Mouse (Mus musculus) left cerebral cortex, postnatal 36 days (tissue): ENCODE results near the gene Acer3. TPM values are rescaled to one million over a fixed set of nuclear protein-coding genes. Genes with fewer than 3 reads are reported as not detected.
A peak's percentile ranks its signal among the peaks of the same experiment; 100 is the strongest.
"Not testable (repeated sequence)": the region's sequence is repeated elsewhere in the genome, so short reads cannot be mapped to it uniquely, and the experiment has no call there.

Experiments used
- DNase-seq, 2 experiments: peaks; one replicate each; pipeline ENCODE4 v3.0.0; 2021 to 2022; ENCODE audit warnings: low spot score in 2 of 2, mixed read lengths in 1 of 2
- intact Hi-C: fragments of 180-260 bp; cut with DNase I; formaldehyde crosslinking; loops from one replicate; pipeline ENCODE4 v1.15.1; 2025
- total RNA-seq, 2 experiments: library from RNA; stranded (reverse); gene quantifications; 2 replicates each; pipeline ENCODE4 v1.2.3; 2021

The Acer3 gene
- total RNA-seq, 2 experiments from 2014 or later = 21.3 to 21.8 TPM

DNA sequence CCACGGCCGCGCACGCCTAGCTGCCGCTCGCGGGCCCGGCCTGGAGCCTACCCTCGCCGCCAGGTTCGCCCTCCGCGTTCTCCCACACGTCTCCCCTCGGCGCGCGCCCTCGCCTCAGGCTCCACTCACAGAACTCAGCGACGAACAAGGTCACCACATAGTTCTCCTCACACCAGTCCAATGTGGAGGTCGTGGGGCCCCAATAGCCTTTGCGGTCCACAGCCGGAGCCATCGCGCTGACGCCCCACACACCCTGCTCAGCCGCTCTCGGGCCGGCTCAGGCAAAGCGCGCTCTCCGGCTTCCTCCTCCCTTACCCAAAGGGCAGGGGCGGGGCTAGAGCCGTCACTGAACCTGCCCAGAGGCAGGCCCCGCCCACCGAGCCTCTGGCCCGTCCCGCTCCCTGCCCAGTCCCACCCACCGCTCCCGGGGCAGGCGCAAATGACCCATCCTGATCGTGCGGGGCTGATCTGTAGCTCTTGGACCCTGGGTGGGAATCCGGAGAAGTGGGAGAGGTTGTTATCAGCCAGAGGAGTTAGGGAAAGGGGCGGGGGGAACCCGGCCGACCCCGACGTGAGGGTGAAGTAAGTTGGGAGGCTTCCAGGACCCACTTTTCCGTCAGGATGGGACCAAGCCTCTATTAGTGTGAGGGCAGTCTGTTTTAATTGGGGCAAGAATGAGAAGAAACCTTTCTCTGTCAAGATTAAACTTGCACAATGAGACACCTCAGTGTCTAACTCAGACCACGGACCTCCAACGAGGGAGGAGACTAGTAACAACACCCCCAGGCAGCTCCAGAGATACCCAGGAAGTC lies 11.6 kb downstream of the Acer3 start:
- intact Hi-C loops = no loop called here
- DNase-seq = peak; percentile 90 to 91

GRCm38 (mm10) chr7:98308607-98309218 lies 12.3 kb downstream of the Acer3 start:
- no peak for DNase-seq
- intact Hi-C loops = no loop called here

GRCm38 (mm10) chr7:98307921-98308606 lies 12.9 kb downstream of the Acer3 start:
- intact Hi-C loops = no loop called here

DNA sequence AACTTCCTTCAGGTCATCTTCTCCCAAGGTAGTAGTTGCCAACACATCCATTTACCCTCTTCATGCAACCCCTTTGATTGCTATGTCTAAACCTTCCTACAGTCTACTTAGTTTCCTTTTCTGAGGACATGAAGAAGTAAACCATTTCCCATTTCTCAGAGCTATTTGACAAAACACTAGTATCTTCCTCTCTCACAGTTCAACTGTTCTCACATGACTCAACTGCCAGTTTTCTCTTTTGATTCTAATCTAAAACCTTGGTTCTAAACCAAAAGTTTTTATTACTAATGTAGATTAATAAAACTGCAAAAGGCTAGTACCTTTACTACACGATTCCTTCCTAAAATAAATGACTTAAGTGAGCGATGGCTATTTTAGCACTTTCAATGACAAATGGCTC lies 13.6 kb downstream of the Acer3 start:
- DNase-seq = no peak
- intact Hi-C loops = no loop called here

More at GRCm38 (mm10) chr7:98307921-98308606, 12.9 kb downstream of the Acer3 start:
- no peak for DNase-seq

DNA sequence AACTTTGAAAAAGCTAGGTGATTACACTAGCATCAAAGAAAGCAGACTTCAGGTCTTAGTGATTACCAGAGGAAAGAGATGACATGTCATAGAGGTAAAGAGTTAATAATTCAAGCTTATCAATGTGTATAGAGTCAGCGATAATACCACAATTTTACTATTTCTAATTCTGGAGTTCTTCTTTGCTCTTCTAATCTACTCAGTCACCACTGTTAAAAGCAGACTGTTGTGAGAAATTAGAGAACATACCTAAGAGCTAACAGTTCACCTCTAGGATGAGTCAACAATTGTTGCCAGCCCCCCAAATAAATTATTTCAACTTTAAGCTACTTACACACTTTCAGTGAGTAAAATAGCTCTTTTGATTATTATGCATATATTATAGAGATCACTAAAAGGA lies 28.1 kb downstream of the Acer3 start:
- DNase-seq = no peak
- intact Hi-C loops = no loop called here

DNA sequence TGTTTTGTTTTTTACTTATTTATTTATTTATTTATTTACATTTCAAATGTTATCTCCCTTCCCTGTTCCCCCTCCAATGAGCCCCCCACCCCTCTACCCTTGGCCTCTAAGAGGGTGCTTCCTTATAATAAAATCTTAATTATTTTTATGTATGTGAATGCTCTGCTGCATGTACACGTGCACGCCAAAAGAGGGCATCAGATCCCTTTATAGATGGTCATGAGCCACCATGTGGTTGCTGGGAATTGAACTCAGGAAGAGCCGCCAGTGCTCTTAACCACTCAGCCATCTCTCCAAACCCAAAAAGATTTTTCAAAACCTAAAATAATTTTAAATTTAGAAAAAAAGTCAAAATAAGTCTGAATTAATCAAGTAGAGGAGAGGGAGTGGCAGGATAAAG lies 31.4 kb downstream of the Acer3 start:
- intact Hi-C loops = loop anchor here (5.0 kb wide), 1 partner anchor 53 kb away; no protein-coding TSS in a partner anchor
- DNase-seq = no peak

- no peak for DNase-seq
- intact Hi-C loops = no loop called here
Observed at GRCm38 (mm10) chr7:98276263-98276662, 44.7 kb downstream of the Acer3 start.

DNA sequence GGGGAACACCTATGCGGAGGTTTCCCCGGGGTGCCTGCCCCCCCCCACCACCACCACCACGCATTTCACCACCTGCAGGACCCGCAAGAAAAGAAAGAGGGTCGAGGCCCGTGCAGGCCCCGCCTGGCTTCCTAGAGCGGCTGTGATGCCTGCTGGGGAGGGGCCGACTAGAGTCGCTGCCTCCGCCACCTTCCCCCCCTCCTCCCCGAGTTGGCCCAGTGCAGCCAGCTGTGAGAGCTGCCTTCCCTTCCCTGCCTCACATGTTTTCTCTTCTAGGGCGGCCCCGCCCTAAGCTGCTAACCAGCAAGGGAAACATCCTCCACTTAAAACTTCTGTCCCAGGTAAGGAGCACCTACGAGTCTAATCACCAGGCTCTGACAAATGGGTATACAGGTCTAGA lies 52.8 kb downstream of the Acer3 start:
- DNase-seq, intact Hi-C loops: not testable (repeated sequence)

GRCm38 (mm10) chr7:98252520-98252919 lies 68.5 kb downstream of the Acer3 start:
- DNase-seq = no peak
- intact Hi-C loops = no loop called here

DNA sequence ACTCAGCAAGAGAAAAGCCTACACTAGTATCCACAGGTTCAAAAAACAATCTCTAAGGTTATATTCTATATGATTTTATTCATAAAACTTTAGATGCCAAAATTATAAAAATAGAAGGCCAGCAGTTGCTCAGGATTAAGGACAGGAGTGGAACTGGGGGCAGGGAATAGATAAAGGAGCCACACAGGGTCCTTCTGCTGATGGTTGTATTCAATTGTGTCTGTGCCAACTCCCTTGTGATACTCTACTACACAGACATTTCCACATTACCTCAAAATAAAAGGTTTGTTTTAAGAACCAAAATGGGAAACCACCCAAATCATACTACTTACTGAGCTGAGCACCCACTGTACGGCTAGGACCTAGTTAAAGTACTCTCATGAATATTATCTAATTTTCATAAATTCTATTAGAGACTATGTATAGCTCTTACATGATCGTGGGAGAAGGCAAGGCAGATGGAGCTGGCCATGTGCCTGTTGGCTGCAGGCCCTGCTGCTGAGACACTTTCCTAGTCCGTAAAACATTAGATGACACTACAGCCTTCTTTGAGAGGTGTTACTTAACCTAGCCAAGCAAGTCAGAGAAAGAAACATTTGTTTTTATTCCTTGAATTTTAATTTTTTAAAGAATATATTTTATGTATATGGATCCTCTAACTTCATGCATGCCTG lies 84.2 kb downstream of the Acer3 start:
- intact Hi-C loops = no loop called here
- peak; percentile 22 to 33 for DNase-seq

- intact Hi-C loops = no loop called here
- DNase-seq = no peak
Observed at GRCm38 (mm10) chr7:98223796-98224195, 97.2 kb downstream of the Acer3 start.

DNA sequence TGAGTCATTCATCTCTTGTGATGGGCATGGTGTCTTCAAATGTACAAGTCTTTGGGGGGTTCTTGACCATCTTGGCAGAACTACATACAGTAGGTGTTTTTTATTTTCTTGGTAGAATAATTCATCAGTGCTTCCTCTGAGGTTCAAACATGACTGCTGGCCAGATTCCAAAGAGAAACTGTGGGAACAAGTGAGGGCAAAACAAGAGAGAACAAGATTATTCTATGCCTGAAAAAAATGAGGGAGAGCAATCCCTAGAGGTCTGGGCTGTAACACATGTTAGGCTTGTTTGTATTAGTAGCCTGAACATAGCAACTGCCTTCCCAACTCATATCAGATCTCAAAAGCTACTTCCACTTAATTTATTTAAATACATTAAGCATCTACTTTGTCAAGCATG lies 104.3 kb downstream of the Acer3 start:
- intact Hi-C loops = no loop called here
- DNase-seq = no peak

DNA sequence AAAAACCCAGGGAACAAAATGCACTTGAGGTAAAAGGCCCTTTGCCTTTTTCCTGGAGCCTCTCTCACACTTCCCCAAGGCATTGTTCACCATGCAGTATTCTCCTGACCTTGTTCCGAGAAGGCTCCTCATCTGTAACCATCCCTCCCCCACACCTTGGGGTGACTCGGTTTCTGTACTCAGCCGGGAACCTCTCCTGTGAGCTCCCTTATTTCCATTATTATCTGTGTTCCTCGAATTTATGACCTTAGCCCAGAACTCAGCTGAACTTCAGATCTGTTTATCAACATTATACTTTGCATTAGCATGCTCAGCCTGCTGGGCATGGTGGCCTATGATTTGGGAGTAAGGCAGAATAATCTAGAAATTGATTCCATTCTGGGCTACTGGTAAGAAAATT lies 118.1 kb downstream of the Acer3 start:
- no peak for DNase-seq
- intact Hi-C loops = no loop called here

DNA sequence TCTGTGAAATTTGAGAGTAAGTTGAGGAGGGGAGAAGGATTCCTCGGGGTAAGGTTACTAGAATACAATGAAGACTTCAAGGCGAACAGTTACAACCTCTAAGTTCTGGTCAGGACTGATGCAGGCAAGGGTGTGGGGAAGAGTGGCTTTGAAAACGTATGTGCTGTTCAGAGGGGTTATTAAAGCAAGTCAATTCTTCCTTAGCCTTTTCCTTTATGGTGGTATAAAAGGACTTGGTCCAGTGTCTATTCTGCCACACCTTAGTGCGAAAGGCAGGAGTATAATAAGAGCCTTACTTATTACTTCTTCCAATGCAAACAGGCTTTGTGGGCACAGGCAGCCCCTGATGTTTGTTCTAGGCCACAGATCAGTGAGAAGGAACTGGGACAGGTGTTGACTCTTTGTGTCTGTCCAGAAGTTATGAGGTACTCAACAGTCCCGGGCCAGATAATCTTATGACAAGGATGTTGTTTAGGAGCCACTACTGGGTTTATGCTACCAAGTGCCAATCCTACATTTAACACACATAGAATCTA lies 119.4 kb downstream of the Acer3 start:
- DNase-seq = no peak
- intact Hi-C loops = no loop called here

GRCm38 (mm10) chr7:98200396-98200795 lies 120.6 kb downstream of the Acer3 start:
- intact Hi-C loops = no loop called here
- no peak for DNase-seq

GRCm38 (mm10) chr7:98199381-98199780 lies 121.6 kb downstream of the Acer3 start, which contains the start of gene B3gnt6:
Gene B3gnt6, minus strand, starts transcription at chr7:98199481.
- no peak for DNase-seq
- intact Hi-C loops = no loop called here

- intact Hi-C loops = no loop called here
Observed at GRCm38 (mm10) chr7:98195151-98195801, 125.7 kb downstream of the Acer3 start.

DNA sequence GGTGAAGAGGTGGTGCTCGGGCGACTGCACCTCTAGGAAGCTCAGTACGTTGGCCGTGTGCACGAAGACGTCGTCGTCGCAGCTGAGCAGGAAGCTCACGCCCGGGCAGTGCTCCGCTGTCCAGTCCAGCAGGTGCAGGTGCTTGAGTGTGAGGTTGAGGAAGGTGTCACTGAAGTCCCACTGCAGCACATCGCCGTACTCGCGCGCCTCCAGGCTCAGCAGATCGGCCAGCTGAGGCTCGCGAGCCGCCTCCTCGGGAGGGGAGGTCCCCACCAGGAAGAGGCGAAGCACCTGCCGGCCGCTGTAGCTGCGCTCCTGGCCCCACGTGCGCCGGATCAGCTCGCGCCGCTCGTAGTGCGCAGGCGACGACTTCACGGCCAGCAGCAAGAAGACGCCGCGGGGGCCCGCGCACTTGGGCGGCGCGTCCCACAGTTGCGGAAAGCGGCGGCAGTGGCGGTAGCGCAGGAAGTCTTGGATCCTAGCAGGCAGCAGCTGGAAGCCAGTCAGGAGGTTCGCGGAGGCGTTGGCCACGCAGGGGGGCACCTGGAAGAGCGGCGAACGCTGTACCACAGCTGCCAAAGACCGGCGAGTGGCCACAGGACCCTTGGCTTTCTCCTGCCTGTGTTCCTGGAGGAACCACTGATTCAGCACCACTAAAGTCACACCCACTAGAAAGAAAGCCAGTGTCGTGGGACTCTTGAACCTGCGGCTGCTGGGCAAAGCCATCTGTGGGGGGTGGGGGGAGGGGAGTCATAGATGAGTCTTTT lies 126.8 kb downstream of the Acer3 start:
- intact Hi-C loops = loop anchor here (5.0 kb wide), 1 partner anchor 37 kb away; no protein-coding TSS in a partner anchor
- peak; percentile 32 to 38 for DNase-seq

More at GRCm38 (mm10) chr7:98195151-98195801, 125.7 kb downstream of the Acer3 start:
- no peak for DNase-seq
